Mouse (Mus musculus): ENCODE measurements at regions not wholly inside any gene's neighbourhood (a gene's known extent, or its start where the extent isn't known, plus 50 kb on each side); places are given as distances from the start of the nearest gene placed in this dataset.
A peak's percentile ranks its signal among the peaks of the same experiment; 100 is the strongest.
"Not testable (repeated sequence)": the region's sequence is repeated elsewhere in the genome, so short reads cannot be mapped to it uniquely, and the experiment has no call there.

DNA sequence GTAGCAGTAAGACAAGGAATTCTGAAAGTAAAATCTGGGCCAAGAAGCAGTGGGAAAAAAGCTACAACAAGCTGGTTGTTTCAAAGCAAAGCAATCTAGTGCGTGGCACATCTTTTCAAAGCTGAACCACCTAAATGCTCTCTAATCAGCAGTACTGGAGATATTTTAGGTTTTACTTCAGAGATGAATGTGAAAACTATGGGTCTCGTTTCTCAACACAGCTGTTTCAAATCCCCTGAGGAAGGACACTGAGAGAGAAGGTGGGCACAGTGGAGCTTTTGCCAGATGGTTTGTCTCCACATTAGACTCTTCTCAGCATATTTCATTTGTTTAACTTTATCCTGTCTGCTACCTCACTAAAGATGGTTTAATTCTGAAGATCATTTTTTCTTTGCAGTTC is 183.8 kb upstream of the Gria3 start:
- TF ChIP-seq KAT2A (conservative IDR thresholded peaks at IDR 0.05; ENCODE audit: low read depth, low read length) = no peak
- no peak for TF ChIP-seq JUND (IDR thresholded peaks at IDR 0.05; ENCODE audit: low read depth, low read length)
- TF ChIP-seq CHD1 (IDR thresholded peaks at IDR 0.05; ENCODE audit: low read depth, low read length) = no peak
- no peak for TF ChIP-seq MYC (IDR thresholded peaks at IDR 0.05; ENCODE audit: low read depth, low read length)
- no peak for TF ChIP-seq MXI1 (IDR thresholded peaks at IDR 0.05; ENCODE audit: low read depth, low read length)
- no peak for TF ChIP-seq SMC3 (IDR thresholded peaks at IDR 0.05; ENCODE audit: low read depth, low read length)
- no peak for TF ChIP-seq TBP (IDR thresholded peaks at IDR 0.05; ENCODE audit: low read depth, low read length)
- no peak for TF ChIP-seq CHD2 (IDR thresholded peaks at IDR 0.05; ENCODE audit: low read length)
- no peak for TF ChIP-seq GATA1 (IDR thresholded peaks at IDR 0.05; ENCODE audit: low read depth, low read length)
- TF ChIP-seq ZMIZ1 (IDR thresholded peaks at IDR 0.05; ENCODE audit: low read depth, low read length) = no peak
- TF ChIP-seq POLR2A (IDR thresholded peaks at IDR 0.05; ENCODE audit: control insufficient read depth in 1 of 2, insufficient read depth in 1 of 2, low read depth in 1 of 2, low read length in 2 of 2, poor library complexity in 1 of 2) = no peak
- TF ChIP-seq ZC3H11A (IDR thresholded peaks at IDR 0.05; ENCODE audit: low read depth, low read length) = no peak
- no peaks in the 10 kb centered on the region for H3K36me3 ChIP-seq (ENCODE audit: control insufficient read depth in 1 of 2, insufficient read depth in 2 of 2, low read length in 2 of 2)
- H3K27me3 ChIP-seq (ENCODE audit: control insufficient read depth in 1 of 2, insufficient read depth in 2 of 2, low read length in 2 of 2) = no peaks in the 10 kb centered on the region
- no peaks in the 10 kb centered on the region for H3K4me1 ChIP-seq (ENCODE audit: control insufficient read depth in 1 of 2, insufficient read depth in 2 of 2, low read length in 2 of 2)
- no peak for DNase-seq (ENCODE audit: low read depth, low spot score)
- H3K79me2 ChIP-seq (ENCODE audit: control insufficient read depth, insufficient read depth, low read length, poor library complexity) = no peaks in the 10 kb centered on the region
- no peak overlapping the region for H3K27ac ChIP-seq (ENCODE audit: control insufficient read depth, low read depth, low read length)
- no peaks in the 10 kb centered on the region for H3K9me3 ChIP-seq (replicated peaks; ENCODE audit: insufficient read depth, low read length)
- H3K9ac ChIP-seq (ENCODE audit: control insufficient read depth, low read depth, low read length, poor library complexity, severe bottlenecking) = no peak overlapping the region
- H3K4me3 ChIP-seq (ENCODE audit: control insufficient read depth in 1 of 2, insufficient read depth in 1 of 2, low read depth in 2 of 2, low read length in 2 of 2) = no peak overlapping the region

DNA sequence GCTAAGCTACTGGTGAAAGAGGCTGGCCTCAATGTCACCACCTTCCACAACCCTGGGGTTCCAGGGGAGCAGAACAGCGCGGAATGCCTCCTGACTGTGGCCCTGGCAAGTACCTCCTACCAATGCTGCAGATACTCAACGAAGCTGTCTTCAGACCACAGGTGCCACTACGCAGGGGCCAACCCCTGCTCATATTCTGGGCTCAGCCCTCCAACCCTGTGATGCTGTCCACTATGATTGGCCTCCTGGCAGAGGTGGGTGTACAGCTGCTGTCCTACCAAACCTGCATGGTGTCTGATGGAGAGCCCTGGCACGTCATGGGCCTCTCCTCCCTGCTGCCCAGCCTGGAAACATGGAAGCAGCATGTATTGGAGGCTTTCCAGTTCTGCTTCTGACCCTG is 150.9 kb upstream of the Gria3 start:
- not testable (repeated sequence) for H3K79me2 ChIP-seq (ENCODE audit: control insufficient read depth, insufficient read depth, low read length, poor library complexity); H3K4me1 ChIP-seq (ENCODE audit: control insufficient read depth in 1 of 2, insufficient read depth in 2 of 2, low read length in 2 of 2); H3K27ac ChIP-seq (ENCODE audit: control insufficient read depth, low read depth, low read length); H3K9me3 ChIP-seq (replicated peaks; ENCODE audit: insufficient read depth, low read length); DNase-seq (ENCODE audit: low read depth, low spot score); H3K4me3 ChIP-seq (ENCODE audit: control insufficient read depth in 1 of 2, insufficient read depth in 1 of 2, low read depth in 2 of 2, low read length in 2 of 2); H3K9ac ChIP-seq (ENCODE audit: control insufficient read depth, low read depth, low read length, poor library complexity, severe bottlenecking); H3K27me3 ChIP-seq (ENCODE audit: control insufficient read depth in 1 of 2, insufficient read depth in 2 of 2, low read length in 2 of 2)
- peaks cover 0 to 11% of the 10 kb centered on the region in 2 experiments; a peak in 2 of 4 replicates for H3K36me3 ChIP-seq (ENCODE audit: control insufficient read depth in 1 of 2, insufficient read depth in 2 of 2, low read length in 2 of 2)

DNA sequence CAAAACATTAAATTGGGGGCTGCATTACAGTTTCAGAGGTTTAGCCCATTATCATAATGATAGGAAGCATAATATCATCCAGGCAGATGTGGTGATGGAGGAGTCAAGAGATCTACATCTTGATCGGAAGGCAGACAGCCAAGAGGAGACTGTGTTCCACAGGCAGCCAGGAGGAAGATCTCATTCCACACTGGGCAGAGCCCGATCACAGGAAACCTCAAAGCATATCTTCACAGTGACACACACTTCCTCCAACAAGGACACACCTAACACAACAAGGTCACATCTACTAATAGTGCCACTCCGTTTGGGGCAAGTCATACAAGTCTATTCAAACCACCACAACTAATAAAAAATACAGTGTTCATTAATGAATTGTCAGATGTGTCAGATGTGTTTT is 147.7 kb upstream of the Gria3 start:
- Histone ChIP-seq H3K79me2 (ENCODE audit: control insufficient read depth, insufficient read depth, low read length, poor library complexity) (no peaks in the 10 kb centered on the region), H3K9me3 (replicated peaks; ENCODE audit: insufficient read depth, low read length) (no peaks in the 10 kb centered on the region), H3K27me3 (ENCODE audit: control insufficient read depth in 1 of 2, insufficient read depth in 2 of 2, low read length in 2 of 2) (no peaks in the 10 kb centered on the region), H3K4me1 (ENCODE audit: control insufficient read depth in 1 of 2, insufficient read depth in 2 of 2, low read length in 2 of 2) (peaks cover 0 to 8% of the 10 kb centered on the region in 2 experiments; a peak in 2 of 4 replicates), H3K9ac (ENCODE audit: control insufficient read depth, low read depth, low read length, poor library complexity, severe bottlenecking) (no peak overlapping the region), H3K36me3 (ENCODE audit: control insufficient read depth in 1 of 2, insufficient read depth in 2 of 2, low read length in 2 of 2) (peaks cover 0 to 12% of the 10 kb centered on the region in 2 experiments; a peak in 2 of 4 replicates), H3K27ac (ENCODE audit: control insufficient read depth, low read depth, low read length) (no peak overlapping the region), H3K4me3 (ENCODE audit: control insufficient read depth in 1 of 2, insufficient read depth in 1 of 2, low read depth in 2 of 2, low read length in 2 of 2) (0 out of 4 replicates have a peak overlapping the region, but pooled peaks of 1 of the 2 experiments have one; percentile 3)
- peak; percentile 45 for DNase-seq (ENCODE audit: low read depth, low spot score)
- TF ChIP-seq RCOR1 (IDR thresholded peaks at IDR 0.05; ENCODE audit: low read depth, low read length) = peak; percentile 27; the same call in 1 of the 2 replicates
- no peak for TF ChIP-seq KAT2A (conservative IDR thresholded peaks at IDR 0.05; ENCODE audit: low read depth, low read length)
- TF ChIP-seq GATA1 (IDR thresholded peaks at IDR 0.05; ENCODE audit: low read depth, low read length) = peak; percentile 54
- TF ChIP-seq EP300 (IDR thresholded peaks at IDR 0.05; ENCODE audit: low read depth in 1 of 2, low read length in 2 of 2) = peak; percentile 69 to 76
- TF ChIP-seq USF1 (IDR thresholded peaks at IDR 0.05; ENCODE audit: low read depth, low read length) = no peak
- TF ChIP-seq POLR2AphosphoS2 (IDR thresholded peaks at IDR 0.05; ENCODE audit: low read length) = no peak
- TF ChIP-seq TCF12 (IDR thresholded peaks at IDR 0.05; ENCODE audit: low read depth, low read length) = peak; percentile 53; the same call in 1 of the 2 replicates
- TF ChIP-seq TBP (IDR thresholded peaks at IDR 0.05; ENCODE audit: low read depth, low read length) = no peak
- no peak for TF ChIP-seq UBTF (IDR thresholded peaks at IDR 0.05; ENCODE audit: borderline replicate concordance, insufficient read depth, low read depth, low read length)
- no peak for TF ChIP-seq RAD21 (IDR thresholded peaks at IDR 0.05; ENCODE audit: low read depth, low read length)

Data from MEL (cell line).